Mouse (Mus musculus) left cerebral cortex, postnatal 36 days (tissue): ENCODE data around the gene Wwox. TPM values are rescaled to one million over a fixed set of nuclear protein-coding genes. Genes with fewer than 3 reads are reported as not detected.
A peak's percentile ranks its signal among the peaks of the same experiment; 100 is the strongest.

Experiments
- DNase-seq, 2 experiments: peaks; one replicate each; pipeline ENCODE4 v3.0.0; 2021 to 2022; ENCODE audit warnings: low spot score in 2 of 2, mixed read lengths in 1 of 2
- intact Hi-C: fragments of 180-260 bp; cut with DNase I; formaldehyde crosslinking; loops from one replicate; pipeline ENCODE4 v1.15.1; 2025
- total RNA-seq, 2 experiments: library from RNA; stranded (reverse); gene quantifications; 2 replicates each; pipeline ENCODE4 v1.2.3; 2021

Wwox gene
- total RNA-seq, 2 experiments from 2014 or later, result 13.3 to 16.5 TPM

GRCm38 (mm10) chr8:115156142-115156541, 716.7 kb downstream of the Wwox start:
- no peak for DNase-seq
- intact Hi-C loops, result loop anchor here (5.0 to 10.0 kb wide), 2 partner anchors 151 to 176 kb away; no protein-coding TSS in a partner anchor

- DNase-seq, result no peak
- intact Hi-C loops, result loop anchor here (5.0 to 10.0 kb wide), 2 partner anchors 153 to 174 kb away; no protein-coding TSS in a partner anchor
Measured at GRCm38 (mm10) chr8:115157977-115158720, 718.7 kb downstream of the Wwox start.

DNA sequence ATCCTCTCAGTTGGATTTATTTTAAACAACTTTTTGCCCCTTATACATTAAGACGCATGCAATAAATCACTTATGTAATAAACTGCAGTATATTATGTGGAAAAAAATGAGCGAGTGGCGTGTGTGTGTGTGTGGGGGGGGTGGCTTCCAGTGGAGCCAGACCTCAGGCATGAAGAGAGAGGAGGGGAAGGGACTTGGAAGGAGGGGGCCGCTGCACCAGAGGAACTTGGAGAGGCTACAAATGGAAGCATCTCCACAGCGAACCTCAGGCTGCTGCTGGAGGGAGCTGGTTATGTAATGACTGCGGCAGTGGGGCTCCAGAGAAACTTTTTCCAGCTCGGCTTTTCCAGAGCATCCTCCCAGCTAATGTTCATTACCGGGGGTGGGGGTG, 719.3 kb downstream of the Wwox start:
- intact Hi-C loops, result loop anchor here (5.0 to 10.0 kb wide), 2 partner anchors 154 to 174 kb away; no protein-coding TSS in a partner anchor
- DNase-seq, result peak; percentile 44 to 59

DNA sequence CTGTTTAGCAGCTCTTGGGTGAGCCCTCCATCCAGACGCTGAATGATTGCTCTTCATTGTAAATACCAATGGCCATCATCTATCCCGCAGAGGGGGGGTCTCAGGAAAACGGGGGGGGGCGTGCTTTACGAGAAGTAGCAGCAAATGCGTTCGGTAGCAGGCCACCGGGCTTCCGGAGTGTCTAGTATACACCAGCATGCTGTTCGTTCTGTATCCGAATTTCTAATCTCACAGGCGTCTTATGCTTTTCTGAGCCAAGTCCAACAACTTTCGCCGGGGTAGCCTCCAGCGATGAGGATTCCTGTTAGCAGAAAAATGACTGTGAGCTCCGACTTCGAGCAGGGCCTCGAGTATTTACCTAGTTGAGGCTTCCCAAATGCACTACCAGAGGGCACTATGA, 719.8 kb downstream of the Wwox start:
- peak; percentile 13 to 28 for DNase-seq
- intact Hi-C loops, result loop anchor here (5.0 to 10.0 kb wide), 2 partner anchors 154 to 173 kb away; no protein-coding TSS in a partner anchor

- DNase-seq, result peak; percentile 33 to 45
Measured at GRCm38 (mm10) chr8:115159711-115160374, 720.4 kb downstream of the Wwox start.

DNA sequence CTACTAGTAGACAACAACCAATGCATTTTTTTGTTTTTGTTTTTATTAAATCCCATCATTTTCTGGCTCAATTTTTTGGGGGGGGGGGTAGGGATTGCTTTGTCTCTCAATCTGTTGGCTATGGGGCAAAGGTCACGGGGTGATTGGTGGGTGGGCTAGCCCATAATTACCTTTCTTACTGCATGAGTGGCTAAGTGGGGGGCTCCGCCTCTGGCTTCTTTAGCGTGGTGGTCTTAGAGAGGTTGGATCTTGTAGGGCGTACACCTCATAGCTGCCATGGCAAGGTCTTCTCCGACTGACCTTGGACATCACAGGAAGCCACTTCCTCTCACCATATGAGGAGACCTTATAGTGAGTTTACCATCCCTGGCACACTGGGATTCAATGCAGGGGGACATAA, 721.0 kb downstream of the Wwox start:
- intact Hi-C loops, result loop anchor here (5.0 kb wide), 1 partner anchor 547 kb away; the partner anchor contains the start of gene Maf
- DNase-seq, result no peak

More at GRCm38 (mm10) chr8:115159711-115160374, 720.4 kb downstream of the Wwox start:
- intact Hi-C loops, result loop anchor here (5.0 to 10.0 kb wide), 3 partner anchors 155 to 547 kb away; partner anchors contain the start of gene Maf

DNA sequence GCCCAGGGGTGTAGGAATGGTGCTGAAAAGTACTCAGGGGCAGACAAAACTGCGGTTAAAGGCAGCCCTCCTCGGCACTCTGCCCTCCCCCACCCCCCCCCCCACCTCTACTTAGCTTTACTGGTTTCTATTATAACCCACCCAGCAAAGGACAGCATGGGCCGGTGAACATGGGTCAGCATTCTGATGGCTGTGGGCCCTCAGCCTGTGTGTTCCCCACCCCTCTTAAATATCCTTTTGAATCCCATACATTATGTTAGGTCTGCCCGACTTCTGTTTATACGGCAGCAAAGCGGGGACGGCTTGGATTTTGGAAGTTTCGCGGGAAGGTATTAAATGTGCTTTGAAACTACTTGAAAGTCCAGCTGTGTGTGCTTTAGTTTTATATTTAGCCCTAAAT, 722.1 kb downstream of the Wwox start:
- no peak for DNase-seq
- intact Hi-C loops, result loop anchor here (5.0 kb wide), 1 partner anchor 546 kb away; the partner anchor contains the start of gene Maf

GRCm38 (mm10) chr8:115164872-115165271, 725.4 kb downstream of the Wwox start:
- intact Hi-C loops, result loop anchor here (5.0 kb wide), 1 partner anchor 542 kb away; the partner anchor contains the start of gene Maf
- no peak for DNase-seq

GRCm38 (mm10) chr8:115173634-115174081, 734.2 kb downstream of the Wwox start:
- no peak for DNase-seq
- intact Hi-C loops, result no loop called here

- intact Hi-C loops, result no loop called here
- no peak for DNase-seq
Measured at GRCm38 (mm10) chr8:115185431-115185964, 746.0 kb downstream of the Wwox start.

- no peak for DNase-seq
- intact Hi-C loops, result no loop called here
Measured at GRCm38 (mm10) chr8:115186121-115186811, 746.8 kb downstream of the Wwox start.

DNA sequence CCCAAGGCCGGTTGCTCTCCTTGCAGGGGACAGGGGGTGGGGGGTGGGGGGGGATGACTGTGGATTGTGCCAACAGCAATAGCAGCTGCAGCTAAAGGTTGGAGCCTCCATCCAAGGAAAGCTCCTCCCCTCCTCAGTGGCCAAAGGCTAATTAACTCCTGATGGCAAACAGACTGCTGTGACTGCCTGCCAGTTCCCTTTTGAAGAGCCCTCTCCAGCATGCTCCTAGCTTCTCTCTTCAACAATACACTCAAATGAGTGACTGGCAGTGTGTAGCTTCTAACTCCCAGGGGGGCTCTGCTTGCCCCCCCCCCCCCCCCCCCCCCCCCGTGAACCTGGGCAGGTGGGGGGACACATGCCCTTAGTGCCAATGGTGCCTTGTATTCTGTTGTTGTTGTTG, 747.4 kb downstream of the Wwox start:
- DNase-seq, result no peak
- intact Hi-C loops, result no loop called here

DNA sequence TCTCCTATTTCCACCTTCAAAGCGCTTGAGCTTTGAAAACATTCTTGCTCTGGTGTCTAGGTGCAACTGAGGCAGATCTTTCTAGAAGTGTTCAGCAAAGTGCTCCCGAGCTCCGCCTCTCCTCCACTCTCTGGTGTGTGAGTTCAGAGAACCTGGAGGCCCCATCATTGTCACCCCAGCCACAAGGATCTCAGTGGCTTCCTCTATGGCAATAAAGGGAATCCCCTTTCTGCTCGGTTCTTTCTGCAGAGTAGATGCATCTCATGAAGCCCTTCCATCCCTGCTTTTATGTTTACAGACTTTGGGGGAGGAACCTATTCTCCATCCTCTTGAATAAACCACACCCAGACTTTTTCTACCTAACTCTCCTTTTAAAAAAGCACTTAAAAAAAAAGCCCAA, 749.0 kb downstream of the Wwox start:
- DNase-seq, result no peak
- intact Hi-C loops, result no loop called here

DNA sequence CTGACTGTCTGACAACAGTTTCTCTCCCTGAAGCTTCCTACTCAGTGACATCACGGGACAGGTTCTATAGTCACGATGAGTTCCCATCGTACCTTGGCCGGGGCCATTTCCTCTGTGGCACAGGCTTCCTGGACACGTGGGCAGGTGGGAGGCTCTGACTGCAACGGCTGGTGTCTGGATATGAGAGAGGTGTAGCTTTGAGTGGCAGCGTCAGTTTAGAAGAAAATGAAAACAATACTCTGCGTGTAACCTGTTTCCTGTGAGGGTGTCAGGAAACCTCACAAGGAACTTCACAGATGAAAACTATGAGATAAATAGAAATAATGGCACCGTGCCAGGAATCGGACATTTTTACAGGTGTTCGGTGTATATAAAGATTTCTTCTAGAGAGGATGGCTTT, 750.4 kb downstream of the Wwox start:
- intact Hi-C loops, result no loop called here
- no peak for DNase-seq

- no peak for DNase-seq
- intact Hi-C loops, result no loop called here
Measured at GRCm38 (mm10) chr8:115193767-115194166, 754.3 kb downstream of the Wwox start.

- no peak for DNase-seq
- intact Hi-C loops, result no loop called here
Measured at GRCm38 (mm10) chr8:115195334-115195733, 755.9 kb downstream of the Wwox start.

- no peak for DNase-seq
Measured at GRCm38 (mm10) chr8:115196859-115197258, 757.4 kb downstream of the Wwox start.

GRCm38 (mm10) chr8:115199204-115199603, 759.7 kb downstream of the Wwox start:
- intact Hi-C loops, result no loop called here
- no peak for DNase-seq

More at GRCm38 (mm10) chr8:115196859-115197258, 757.4 kb downstream of the Wwox start:
- intact Hi-C loops, result no loop called here

DNA sequence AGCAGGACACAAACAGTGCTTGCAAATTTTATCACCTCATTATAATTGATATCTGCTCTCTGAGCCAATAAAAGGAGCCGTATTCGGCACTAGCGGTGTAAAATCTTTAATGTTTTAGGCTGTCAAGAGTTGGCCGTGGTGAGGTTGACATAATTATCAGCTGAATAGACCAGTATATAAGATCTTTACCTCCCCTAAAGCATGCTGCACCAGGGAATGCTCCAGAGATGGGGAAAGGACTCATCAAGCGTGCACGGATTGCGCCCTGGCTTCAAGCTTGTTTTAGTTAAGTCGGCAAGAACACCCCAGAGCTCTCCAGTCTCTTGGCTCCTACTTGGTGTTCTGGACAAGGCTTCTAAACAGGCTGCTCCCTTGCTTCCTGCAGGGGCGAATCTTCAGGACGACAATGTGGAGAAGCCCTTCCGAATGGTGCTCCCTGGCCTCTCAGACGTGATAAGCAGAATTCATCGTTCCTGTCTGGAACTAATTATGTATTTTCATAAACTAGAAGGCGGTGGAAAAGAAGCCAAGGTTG, 760.2 kb downstream of the Wwox start:
- DNase-seq, result no peak
- intact Hi-C loops, result no loop called here
